Mouse (Mus musculus) c-Kit-negative CD71-positive TER-119-positive erythroid progenitor cells, embryonic 14.5 days (primary cell): ENCODE data around the gene Cyb561.

Experiments used
- DNase-seq: peaks from one replicate; pipeline ENCODE4 v3.0.0-alpha.2; 2013; ENCODE audit warnings: low read depth, low spot score

The Cyb561 gene

DNA sequence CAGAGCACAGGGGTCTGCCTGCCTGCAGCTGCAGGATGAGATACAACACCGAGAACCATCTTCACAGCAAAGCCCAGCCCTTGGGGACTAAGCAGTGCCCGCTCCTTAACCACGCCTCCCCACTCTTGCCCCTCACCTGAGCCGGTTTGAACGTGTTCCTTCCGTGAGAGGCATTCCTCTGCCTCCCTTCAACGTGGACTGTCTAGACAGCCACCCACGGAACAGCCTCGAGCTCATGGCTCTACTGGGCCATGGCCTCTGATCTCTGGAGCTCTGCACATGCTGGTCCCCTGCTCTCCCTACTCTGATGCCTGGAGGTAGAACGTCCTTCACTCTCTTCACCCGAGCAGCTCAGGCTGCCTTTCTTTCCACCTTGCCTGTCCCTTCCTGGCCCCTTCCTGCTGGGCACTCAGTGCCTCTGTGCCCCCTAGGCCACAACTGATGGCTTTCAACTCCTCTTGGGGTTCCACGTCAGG is at the start of gene Cyb561:
Cyb561 (minus strand) TSS at position 426 of the 476 bp plus-strand sequence.
- no peak for DNase-seq

DNA sequence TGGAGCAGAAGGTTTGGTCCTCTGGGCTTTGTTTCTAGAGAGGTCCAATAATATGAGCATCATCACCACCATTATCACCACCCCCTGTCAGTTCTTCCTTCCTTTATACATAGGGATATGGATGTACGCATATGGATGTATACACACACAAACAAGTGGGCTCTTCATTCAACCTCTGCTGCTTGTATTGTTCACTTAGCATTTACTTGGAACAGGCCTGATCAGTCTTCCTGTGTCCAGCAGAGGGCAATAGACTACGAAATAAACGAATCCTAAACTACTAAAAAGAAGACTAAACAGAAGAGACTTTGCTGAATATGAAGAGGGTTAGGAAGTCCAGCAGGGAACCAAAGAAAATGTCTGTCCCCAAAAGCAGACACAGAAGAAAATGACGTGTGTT is 48.6 kb upstream of the Cyb561 start:
- DNase-seq, result no peak

GRCm38 (mm10) chr11:106000062-106000461 is 46.9 kb upstream of the Cyb561 start:
- DNase-seq, result no peak

DNA sequence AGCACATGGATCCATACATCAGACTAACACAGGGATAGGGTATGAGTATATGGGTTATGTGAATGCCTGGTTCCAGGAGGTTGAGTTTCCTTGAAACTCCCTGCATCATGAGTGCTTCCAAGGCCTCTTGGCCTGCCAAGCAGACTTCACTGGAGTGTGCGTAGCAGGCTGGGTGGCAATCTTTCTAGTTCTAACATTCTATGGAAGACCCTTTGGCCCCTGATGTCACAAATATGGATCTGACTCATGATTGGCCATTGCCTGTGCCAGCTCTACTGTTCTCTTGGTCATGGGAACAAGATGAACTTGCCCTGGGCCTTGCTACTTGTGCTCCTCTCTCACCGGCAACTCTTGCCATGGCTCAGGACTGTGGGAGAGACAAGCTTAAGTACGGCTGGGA is 41.2 kb upstream of the Cyb561 start, which contains the start of gene Ace3:
Ace3 (plus strand) TSS at position 301 of the 400 bp plus-strand sequence.
- DNase-seq, result no peak

- DNase-seq, result no peak
Measured at GRCm38 (mm10) chr11:105990231-105990630, 37.1 kb upstream of the Cyb561 start.

GRCm38 (mm10) chr11:105989446-105989845 is 36.3 kb upstream of the Cyb561 start:
- no peak for DNase-seq

- DNase-seq, result no peak
Measured at GRCm38 (mm10) chr11:105987446-105987845, 34.3 kb upstream of the Cyb561 start.

GRCm38 (mm10) chr11:105984452-105984851 is 31.3 kb upstream of the Cyb561 start:
- DNase-seq, result no peak

GRCm38 (mm10) chr11:105978634-105979033 is 25.5 kb upstream of the Cyb561 start:
- DNase-seq, result no peak

DNA sequence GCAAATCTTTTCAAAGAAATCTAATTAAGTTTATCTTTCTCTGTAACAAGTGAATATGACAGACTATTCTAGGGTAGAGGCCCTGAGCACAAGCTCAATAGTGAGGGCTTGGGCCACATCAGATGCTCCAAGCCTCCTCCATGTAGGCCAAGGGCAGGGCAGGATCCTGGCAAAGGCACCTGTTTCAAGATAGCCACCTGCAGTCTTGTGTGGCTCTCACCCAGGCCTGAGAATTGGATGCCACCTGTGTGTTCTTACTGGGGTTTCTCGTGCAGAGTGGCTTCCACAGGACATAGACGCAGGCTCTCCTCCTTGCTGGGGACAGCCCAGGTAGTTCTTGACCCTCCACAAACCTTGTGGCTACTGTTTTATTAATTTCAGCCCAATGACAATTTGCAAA is 25.1 kb upstream of the Cyb561 start:
- no peak for DNase-seq

DNA sequence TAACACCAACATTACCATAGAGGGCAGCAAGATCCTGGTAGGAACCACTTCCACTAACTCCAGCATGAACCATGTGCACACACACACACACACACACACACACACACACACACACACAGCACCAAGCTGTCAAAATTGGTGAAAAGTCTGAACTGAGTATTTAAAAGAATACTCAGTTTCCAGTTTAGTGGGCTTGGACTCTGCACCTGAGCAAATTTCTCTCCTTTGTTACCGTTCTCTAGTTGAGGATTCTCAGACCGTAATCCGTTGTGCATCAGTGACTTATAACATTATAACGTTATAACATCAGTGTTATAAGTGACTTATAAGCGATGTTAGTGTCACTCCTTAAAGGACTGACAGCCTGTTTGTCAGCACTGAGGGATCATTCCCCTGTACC is 22.5 kb upstream of the Cyb561 start:
- DNase-seq, result no peak

GRCm38 (mm10) chr11:105975050-105975449 is 21.9 kb upstream of the Cyb561 start:
- no peak for DNase-seq

- no peak for DNase-seq
Measured at GRCm38 (mm10) chr11:105974593-105974992, 21.5 kb upstream of the Cyb561 start.

GRCm38 (mm10) chr11:105969516-105969915 is 16.4 kb upstream of the Cyb561 start:
- DNase-seq, result no peak

- DNase-seq, result no peak
Measured at GRCm38 (mm10) chr11:105968948-105969347, 15.8 kb upstream of the Cyb561 start.

DNA sequence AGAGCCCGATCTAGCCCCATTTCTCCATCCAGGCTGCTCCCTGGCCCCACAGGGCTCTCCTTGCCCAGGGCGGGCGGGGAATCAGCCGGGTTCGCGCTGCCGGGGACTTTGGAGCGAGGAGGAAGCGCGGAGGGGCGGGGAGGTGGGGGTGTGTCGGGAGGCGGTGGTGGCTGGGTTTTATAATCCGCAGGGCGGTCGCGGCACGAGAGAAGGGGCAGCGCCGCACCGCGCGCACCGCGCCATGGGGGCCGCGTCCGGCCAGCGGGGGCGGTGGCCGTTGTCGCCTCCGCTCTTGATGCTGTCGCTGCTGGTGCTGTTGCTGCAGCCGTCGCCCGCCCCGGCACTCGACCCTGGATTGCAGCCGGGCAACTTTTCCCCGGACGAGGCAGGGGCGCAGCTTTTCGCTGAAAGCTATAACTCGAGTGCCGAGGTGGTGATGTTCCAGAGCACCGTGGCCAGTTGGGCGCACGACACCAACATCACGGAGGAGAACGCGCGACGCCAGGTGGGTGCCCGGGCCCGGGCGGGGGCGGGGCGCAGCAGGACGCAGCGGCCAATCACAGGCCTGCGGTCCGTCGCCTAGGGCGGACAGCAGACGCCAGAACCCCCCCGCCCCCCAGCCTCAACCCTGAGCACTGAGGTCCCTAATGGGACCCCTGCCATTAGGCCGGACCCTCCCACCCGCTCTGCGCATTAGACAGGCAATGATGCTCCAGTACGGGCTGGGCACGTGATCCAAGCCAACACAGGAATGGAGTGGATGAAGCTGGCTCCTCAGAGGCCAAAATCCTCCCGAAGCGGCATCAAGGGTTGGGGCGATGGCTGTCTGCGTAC is 14.8 kb upstream of the Cyb561 start, which contains the start of gene Ace:
Ace (plus strand) TSS at position 205 of the 834 bp plus-strand sequence.
- no peak for DNase-seq

GRCm38 (mm10) chr11:105966288-105966687 is 13.2 kb upstream of the Cyb561 start:
- DNase-seq, result no peak

DNA sequence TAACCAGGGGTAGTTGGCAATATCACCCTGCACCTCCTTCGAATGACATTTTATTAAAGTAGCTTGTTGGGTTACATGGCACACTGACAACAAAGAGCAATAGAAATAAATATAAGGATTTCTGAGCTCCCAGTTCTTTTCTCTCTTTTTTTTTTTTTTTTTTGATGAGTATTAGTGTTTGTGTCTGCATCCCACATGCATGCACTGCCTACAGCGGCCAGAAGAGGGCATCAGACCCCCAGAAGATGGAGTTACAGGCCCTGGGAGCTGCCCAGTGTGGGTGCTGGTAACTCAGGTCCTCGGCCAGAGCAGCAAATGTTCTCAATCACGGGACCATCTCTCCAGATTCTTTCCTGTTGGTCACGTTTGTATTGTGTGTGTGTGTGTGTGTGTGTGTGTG is 11.6 kb upstream of the Cyb561 start:
- DNase-seq, result no peak

DNA sequence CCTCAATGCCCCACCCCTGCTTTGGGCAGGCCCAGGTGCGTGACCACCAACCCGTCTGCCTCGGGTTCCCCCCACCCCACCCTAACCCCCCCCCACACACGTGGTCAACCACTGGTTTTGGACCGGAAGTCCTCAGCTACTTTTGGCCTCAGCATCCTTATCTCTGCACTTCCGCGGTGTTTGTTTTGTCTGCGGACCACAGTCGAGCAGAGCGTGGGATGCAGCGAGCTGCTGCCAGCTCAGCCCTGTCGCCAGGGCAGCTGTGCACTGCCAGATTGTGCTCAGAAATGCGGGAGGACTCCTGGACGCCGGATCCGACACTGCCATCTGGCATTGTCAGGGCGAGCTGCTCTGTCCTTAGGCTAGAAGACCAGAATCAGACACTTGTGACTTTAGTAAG is 6.2 kb upstream of the Cyb561 start:
- no peak for DNase-seq

- DNase-seq, result no peak
Measured at GRCm38 (mm10) chr11:105958566-105958965, 5.4 kb upstream of the Cyb561 start.

DNA sequence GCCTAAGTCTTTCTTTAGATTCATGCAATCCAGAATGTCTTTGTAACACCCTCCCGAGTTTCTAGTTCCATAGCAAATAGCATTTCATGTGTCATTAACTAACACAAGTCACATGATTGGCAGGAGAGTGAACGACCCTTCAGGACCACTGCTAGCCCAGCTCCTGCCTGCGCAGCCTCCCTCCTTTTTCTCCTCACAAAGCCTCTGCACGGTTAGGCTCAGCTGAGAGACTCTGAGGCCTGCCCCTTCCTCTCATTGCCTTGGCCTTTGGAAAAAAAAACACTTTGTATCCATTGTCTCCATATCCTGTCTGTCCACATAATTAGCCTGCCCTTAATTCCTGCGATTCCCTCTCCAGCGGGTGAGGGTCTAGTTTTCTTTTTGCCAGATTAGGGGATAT is 4.4 kb upstream of the Cyb561 start:
- DNase-seq, result no peak

DNA sequence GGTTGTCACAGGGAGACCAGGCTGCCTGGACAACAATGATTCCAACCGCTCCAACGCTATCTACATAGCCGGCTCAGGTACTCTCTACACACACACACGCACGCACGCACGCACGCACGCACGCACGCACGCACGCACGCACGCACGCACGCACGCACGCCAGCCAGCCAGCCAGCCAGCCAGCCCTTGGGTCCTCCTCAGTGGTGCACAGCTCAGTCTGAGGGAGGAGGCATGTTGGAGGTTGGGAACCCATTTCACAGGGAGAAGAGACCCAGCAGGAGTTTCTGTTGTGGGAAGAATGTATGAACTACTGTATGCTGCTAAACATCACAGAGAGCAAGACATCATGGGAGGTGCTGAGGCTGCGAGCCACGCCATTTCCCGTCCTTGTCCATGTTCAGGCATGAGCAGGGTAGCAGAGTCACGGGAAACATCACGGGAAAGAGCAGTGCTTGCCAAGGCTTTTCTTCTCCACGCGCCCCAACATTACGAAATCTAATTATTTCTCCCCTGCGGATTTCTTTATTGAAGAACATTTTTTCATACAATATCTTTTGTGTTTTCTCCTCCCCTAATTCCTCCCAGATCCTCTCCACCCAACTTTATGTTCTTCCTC is 2.8 kb upstream of the Cyb561 start:
- DNase-seq, result no peak

GRCm38 (mm10) chr11:105953402-105953801 is 266 bp upstream of the Cyb561 start:
- DNase-seq, result no peak
